Mouse (Mus musculus) myocyte (in vitro differentiated cells): Measurements from ENCODE around the gene Sema4b.
A peak's percentile ranks its signal among the peaks of the same experiment; 100 is the strongest.

Experiments used
- CEBPB ChIP-seq: IDR thresholded peaks from 2 replicates; pipeline ENCODE4 v1.6.1; 2011; ENCODE audit warnings: mild to moderate bottlenecking, moderate library complexity; ENCODE audit not compliant: poor library complexity, insufficient read depth, severe bottlenecking
- E2F4 ChIP-seq: IDR thresholded peaks from one replicate; pipeline ENCODE4 v1.6.1; 2011; ENCODE audit warnings: mild to moderate bottlenecking, control low read depth, moderate library complexity; ENCODE audit not compliant: insufficient read depth
- MAX ChIP-seq: IDR thresholded peaks from one replicate; pipeline ENCODE4 v1.6.1; 2011; ENCODE audit warnings: low read depth, mild to moderate bottlenecking, control low read depth
- MYOD1 ChIP-seq, 3 experiments: IDR thresholded peaks; one replicate each; pipeline ENCODE4 v1.6.1; 2011; ENCODE audit warnings: control low read depth in 2 of 3, low read depth in 2 of 3, mild to moderate bottlenecking in 2 of 3, moderate library complexity in 1 of 3; ENCODE audit not compliant: insufficient read length in 2 of 3, control insufficient read depth in 1 of 3
- MYOG ChIP-seq, 3 experiments: IDR thresholded peaks; one replicate each; pipeline ENCODE4 v1.6.1; 2011; ENCODE audit warnings: control low read depth in 2 of 3, low read depth in 2 of 3, mild to moderate bottlenecking in 2 of 3; ENCODE audit not compliant: insufficient read length in 2 of 3, control insufficient read depth in 1 of 3, insufficient read depth in 1 of 3
- POLR2A ChIP-seq: IDR thresholded peaks from one replicate; pipeline ENCODE4 v1.6.1; 2011; ENCODE audit warnings: low read depth, mild to moderate bottlenecking, control low read depth, moderate library complexity; ENCODE audit not compliant: insufficient read length
- POLR2AphosphoS2 ChIP-seq: IDR thresholded peaks from one replicate; pipeline ENCODE4 v1.6.1; 2011; ENCODE audit warnings: low read depth, control low read depth; ENCODE audit not compliant: insufficient read length
- REST ChIP-seq: IDR thresholded peaks from one replicate; pipeline ENCODE4 v1.6.1; 2011; ENCODE audit warnings: mild to moderate bottlenecking, control low read depth, moderate library complexity; ENCODE audit not compliant: insufficient read depth, insufficient read length
- TCF12 ChIP-seq: IDR thresholded peaks from one replicate; pipeline ENCODE4 v1.6.1; 2011; ENCODE audit warnings: mild to moderate bottlenecking, control low read depth; ENCODE audit not compliant: poor library complexity, insufficient read depth, severe bottlenecking
- USF1 ChIP-seq: IDR thresholded peaks from one replicate; pipeline ENCODE4 v1.6.1; 2011; ENCODE audit warnings: low read depth, mild to moderate bottlenecking, control low read depth, moderate library complexity

DNA sequence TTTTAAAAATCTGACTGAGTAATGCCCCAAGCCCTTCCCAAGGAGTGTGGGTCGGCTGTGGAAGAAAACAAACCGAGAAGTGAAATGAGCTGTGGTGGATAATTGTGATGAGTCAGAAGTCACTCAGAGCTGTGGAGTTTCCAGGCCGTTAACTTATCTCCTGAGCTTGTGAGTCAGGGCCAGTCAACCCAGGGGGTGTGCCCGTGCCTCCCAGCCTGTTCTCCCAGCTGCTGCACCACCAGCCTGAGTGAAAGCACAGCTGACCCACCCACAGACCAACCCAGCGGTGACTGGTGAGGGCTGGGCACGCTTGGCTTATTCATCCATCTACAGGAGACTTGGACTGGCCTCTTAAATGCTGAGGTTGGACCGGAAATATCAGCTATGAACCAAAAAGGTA, 19.9 kb upstream of the Sema4b start:
- TF ChIP-seq POLR2AphosphoS2 (no peak), E2F4 (no peak), MYOG (IDR thresholded peaks at IDR 0.05; ENCODE audit: control insufficient read depth in 1 of 3, insufficient read depth in 1 of 3, insufficient read length in 2 of 3, low read depth in 2 of 3) (peak; percentile 90 to 100 (median 97)), POLR2A (peak; percentile 32), TCF12 (peak; percentile 95), CEBPB (no peak), USF1 (no peak), MYOD1 (IDR thresholded peaks at IDR 0.05; ENCODE audit: control insufficient read depth in 1 of 3, insufficient read length in 2 of 3, low read depth in 2 of 3) (peak; percentile 86 to 100 (median 100)), REST (no peak), MAX (no peak)
